Mouse (Mus musculus) induced T-regulatory cell, adult 2 months (primary cell): ENCODE measurements around the gene Ykt6.

ENCODE experiments used
- DNase-seq: peaks from one replicate; pipeline ENCODE4 v3.0.0-alpha.2; 2012; ENCODE audit warnings: low read depth

Ykt6 gene

DNA sequence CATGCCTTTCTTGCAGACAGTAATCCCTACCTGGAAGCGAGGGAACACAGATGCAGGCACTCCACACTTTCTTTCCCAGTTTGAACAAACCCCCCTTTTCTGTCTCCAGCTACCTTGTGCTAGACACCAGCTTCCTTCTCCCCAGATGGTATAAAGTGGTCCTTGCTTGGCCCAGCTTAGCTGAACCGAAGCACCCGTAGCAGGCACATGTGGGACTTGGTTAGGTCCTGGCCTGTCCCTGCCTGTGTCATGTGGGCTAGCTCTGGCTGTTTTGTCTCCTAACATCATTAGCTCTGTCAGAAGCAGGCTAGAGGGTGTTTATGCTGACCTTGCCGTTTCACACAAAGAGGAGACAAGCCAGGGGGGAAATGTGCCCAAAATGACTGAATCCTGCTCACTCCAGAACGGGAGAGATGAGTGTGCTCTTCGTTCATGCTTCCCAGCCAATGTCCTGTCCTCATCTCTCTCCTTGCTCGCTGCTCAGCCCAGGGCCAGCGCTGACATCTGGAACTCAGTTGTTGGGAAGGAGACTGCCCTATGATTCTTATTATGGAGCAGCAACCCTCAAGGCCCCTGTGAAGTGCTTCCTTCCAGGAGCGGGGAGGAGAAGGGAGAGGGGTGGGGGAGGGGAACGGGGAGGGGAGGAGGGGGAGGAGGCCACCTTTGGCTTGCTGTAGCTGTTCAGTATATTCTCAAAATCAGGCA, 6.8 kb upstream of the Ykt6 start:
- DNase-seq = no peak

DNA sequence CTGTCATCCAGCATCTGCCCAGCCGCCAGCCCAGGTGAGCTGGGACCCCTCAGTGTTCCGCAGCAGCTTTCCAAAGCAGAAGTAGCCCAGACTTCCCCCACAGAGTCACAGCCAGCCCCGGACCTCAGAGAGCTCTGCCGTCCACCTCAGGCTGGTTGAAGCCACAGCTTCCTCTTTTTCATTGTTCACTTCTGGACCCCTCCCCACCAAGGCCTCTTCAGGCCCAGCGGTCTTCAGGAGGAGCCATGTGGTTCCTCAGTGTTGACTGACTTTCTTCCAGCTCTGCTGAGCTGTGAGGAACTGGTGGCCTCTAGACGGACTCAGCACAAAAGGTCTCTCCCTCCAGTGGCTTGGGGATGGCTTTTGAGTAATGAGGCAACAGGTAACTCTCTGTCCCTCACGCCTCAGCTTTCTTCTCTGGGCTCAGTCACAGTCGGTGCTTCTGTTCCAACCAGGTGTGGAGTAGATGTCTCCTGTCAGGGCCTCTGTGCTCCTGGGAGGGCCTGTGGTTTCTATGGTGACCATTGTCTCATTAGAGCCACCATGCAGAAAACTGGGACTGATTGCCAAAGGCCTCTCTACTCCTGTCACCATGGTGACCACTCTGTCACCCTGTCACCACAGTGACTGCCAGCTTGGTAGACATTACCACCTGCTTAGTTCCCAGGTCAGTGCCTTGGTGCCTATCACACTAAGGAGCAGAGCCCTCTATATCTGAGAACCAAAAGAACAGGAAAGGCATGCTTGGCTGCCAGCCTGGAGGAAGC, 5.7 kb upstream of the Ykt6 start, which contains the start of gene Gck:
Gene Gck (minus strand): TSS at position 496 of the 767 bp plus-strand sequence.
- DNase-seq = no peak

DNA sequence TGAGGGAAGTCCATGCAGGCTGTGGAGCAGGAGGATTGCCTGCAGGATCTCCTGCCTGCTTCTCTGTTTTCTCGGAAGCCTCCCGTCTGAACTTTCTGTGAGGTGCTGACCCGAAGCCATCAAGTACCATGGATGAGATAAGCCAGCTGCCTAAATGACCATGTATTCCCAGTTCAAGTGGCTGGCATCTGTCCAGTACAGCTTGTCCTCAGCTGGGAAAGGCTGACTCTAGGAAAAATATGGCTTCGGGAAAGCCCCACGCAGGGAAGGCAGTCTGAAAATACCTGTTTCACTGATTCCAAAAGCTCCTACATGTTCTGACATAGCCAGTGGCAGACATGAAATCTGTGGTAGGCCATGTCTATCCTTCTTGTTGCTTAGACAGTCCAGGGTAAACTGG, 3.0 kb upstream of the Ykt6 start:
- no peak for DNase-seq

DNA sequence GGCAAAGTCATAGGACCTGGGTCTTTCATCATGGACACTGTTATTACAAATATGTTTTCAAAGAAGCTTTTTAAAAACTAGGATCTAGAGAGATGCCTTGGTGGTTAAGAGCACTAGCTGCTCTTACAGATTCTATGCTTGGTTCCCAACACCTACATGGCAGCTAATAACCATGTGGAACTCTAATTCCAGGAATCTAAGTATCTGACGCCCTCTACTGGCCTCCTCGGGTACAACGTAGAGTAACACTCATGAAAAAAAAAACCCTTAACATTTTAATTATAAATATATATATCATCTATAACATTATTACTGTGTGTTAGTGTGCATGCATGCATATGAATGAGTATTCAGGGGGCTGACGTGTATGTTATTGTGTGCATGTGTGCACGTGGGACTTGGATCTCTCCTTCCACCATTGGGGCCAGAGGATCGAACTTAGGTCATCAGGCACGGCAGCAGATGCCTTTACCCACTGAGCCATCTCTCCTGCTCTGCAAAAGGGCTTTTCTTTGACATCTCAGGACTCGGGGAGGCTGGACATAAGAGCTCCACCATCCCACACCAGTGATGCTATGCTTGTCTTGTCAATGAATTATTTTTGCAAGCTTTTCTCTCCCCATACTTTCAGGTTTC, 2.2 kb upstream of the Ykt6 start:
- DNase-seq = peak; percentile 74

DNA sequence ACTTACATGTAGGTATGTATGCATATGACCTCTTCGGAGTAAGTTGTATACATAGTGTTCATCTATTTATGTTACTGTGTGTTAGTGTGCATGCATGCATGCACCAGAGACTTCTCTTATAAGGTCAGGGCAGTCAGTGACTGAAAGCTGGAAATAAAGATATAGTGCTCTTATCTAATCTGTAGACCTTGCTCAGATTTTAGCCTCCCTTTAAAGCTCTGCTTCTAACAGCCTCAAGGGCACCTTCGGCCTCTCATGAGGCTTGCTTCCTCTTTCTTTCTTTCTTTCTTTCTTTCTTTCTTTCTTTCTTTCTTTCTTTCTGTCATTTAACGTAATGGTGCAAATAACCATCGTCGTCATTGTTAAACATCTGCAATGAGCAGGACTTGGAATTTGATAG, 1.1 kb upstream of the Ykt6 start:
- DNase-seq = no peak

DNA sequence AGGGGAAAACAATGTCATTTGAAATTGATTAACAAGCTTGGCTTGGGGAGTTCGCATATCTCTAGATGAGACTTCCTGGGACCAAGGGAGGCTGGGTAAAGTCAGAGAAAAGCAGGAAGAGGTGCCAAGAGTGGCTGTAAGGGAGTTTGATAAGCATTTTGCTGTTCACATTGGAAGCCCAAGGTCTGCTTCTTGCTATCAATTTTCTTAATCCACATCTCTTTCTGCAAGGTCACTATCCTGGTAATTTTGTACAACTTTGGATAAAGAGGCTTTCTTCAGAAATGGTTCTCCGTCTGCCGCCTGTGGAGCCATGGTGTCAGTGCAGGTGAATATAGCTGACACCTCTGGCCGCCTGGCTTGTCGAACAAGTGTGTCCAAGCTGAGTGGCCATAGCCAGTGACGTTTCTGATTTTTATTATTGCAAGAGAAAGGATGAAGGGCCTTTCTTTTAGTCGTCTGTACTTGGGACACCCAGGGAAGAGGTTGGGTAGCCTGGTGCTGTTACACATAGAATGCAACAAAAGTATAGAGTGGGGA, 458 bp upstream of the Ykt6 start:
- DNase-seq = peak; percentile 77

DNA sequence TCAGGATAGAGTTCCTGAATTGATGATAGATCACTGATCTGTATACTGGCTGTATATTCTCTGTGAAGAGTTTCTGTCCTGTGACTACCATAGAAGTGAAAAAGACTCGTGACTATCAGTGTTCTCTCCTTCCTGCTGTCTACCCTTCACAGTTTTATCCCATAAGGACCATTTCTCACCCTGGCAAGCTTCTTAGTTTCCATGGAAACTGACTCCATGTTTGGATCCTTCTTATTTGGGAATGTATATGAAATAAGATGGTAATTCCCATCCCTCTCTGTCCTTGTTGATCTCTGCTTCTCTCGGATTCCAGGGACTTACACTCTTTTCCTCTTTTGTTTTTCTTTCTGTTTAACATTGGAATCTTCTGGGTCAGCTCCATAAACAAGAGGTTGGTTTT, 4.6 kb downstream of the Ykt6 start:
- no peak for DNase-seq

DNA sequence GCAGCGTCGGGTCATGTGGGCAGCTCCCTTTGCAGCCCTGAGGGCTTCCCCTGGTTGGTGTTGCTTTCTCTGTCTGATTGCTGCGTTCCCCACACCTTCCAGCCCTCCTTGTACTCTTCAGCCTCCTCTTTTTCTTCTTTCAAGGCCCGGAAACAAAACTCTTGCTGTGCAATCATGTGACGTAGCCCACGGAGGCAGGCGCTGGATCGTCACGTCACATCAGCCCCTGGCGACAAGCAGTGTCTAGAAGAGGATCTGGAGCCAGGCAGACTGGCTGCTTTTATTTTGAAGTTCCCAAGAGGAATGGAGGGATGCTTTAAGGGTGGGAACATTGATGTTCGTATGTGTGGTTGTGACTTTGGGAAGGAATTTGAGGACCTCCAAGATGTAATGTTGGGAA, 10.4 kb downstream of the Ykt6 start:
- DNase-seq = no peak

DNA sequence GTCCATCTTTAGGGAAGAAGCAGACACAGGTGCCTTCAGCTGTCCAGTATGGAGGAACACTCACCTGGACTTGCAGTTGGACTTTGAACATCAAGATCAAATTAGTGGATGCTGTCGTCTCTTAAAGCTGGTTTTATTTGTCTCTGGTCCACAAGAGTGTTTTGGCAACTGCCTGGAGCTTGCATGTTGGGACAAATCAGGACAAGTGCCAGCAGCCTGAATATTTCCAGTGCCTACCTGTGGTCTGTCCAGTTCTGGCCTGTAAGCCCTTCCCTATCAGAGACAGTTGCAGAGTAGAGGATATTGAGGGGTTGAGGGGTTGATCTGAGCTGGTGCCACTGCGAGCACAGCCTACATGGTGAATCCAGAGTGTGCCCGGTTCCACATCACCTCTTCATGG, 11.3 kb downstream of the Ykt6 start:
- no peak for DNase-seq

DNA sequence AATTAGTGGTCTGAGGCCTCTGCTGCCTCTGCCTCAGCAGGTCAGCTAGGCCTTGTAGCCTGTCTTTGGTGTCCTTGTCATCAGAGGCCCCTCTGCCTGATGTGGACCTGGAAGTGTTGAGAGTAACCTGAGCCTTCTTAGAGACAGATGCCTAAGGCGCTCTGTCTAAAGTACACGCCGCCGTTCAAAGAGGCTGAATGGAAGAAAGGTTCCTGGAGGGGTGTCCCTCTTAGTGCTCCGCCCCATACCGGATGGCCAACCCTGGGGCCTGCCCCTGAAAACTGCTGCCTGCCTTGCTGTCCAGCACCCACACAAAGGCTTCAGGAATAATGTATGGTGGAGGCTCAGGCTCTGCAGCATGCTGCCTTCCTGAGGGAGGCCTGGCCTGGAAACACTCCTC, 12.7 kb downstream of the Ykt6 start:
- no peak for DNase-seq

DNA sequence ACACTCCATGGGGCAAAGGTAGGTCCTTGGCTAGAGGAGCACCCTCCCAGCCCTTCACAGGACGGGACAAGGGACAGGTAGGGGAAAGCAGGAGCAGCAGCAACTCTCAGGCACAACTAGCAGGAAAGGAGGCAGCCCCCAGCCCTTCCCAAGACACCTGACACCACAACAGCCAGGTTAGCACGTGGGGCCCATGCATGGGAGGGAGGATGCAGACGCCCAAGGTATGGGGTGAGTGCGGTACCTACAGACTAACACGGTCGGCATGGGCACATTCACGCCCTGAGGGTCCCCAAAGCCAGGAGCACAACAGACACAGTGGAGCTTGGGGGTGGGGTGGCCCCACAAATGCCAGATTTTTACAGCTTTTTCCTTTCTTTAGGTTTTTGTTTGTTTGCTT, 15.7 kb downstream of the Ykt6 start:
- no peak for DNase-seq

DNA sequence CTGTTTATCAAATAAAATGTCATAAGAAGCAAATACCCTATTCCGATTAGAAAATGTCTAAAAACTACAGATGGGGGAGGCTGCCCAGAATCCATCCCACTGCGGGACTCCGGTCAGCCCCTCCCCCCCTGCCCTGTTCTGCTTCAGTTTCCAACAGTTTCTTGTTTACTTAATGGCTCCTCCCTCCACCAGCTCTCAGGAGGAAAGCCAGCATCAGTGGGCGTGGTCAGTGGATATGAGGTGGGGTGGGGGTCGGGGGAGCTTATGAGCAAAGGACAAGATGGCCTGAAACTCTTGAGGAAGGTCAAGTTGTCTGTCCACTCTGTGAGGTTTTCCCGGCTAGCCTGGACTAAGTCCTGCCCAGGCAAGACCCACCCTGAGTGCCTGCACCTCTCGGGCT, 17.7 kb downstream of the Ykt6 start:
- DNase-seq = no peak

DNA sequence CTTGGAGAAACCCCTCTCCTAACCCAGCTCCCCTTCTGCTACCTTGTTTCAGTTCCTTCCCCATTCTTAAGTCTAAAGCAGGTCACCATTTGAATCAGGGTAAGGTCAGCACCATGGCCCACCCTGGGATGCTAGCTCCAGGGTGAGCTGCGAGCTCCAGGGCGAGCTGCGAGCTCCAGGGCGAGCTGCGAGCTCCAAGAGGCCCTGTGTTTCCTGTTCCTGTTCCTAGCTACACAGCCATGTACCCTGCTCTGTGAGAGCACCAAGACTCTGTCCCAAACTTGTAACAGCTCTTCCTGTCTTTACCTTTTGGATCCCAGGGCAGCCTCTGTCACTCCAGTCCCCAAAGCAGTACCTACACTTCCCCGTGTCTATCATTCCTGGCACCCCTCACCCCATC, 18.6 kb downstream of the Ykt6 start:
- DNase-seq = no peak

DNA sequence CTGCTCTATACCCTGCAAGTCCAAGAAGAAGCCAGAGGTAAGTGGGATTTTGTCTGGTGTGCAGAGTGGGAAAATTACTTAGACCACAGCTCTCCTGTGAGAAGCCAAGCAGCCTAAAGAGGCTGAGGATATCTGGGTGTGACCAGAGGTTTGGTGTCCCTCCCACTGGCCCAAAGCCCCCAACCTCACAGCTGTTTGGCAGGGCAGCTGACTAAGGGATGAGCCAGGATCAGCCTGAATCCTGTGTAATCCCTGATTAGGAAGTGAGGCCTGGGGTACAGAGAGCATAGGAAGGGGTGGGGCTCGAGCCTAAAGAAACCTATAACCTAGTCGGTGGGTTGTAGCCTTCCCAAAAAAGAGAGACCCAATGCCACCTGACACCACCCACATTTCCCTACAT, 19.6 kb downstream of the Ykt6 start:
- no peak for DNase-seq

DNA sequence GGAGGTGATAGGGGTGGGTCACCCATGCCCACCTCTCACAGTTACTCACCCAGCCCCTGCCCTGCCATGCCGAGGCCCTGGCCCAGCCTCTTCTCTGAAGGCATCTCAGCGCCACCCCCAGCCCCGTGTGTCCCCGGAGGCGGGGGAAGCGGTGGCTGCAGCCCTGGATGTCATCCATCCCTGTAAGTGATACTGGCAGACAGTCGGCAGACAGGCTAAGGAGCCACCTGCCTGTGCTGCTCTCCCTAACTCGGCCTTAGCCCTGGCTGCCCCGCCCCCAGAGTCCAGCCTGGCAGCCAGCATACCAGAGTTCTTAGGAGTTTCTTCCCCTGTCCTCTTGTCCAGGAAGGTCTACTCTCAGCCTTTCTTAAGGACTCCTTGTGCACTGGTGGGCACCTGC, 20.6 kb downstream of the Ykt6 start:
- DNase-seq = no peak

DNA sequence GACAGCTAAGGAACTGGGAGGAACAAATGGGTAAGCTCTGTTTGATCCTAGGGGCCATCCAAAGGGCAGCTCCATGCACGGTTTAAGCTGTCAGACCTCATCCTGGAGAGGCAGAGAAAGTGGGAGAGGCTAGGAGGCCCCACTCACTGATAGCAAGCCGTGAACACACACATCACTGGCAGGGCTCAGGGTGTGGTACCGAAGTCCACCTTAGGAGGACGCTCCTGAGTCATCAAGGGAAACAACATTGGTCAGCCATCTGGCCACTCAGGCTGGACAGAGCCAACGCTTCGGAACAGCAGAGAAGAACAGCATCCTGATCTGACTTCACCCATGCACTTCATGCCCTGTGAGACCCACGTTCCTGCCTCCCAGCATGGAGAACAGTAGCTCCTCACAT, 23.6 kb downstream of the Ykt6 start:
- no peak for DNase-seq

DNA sequence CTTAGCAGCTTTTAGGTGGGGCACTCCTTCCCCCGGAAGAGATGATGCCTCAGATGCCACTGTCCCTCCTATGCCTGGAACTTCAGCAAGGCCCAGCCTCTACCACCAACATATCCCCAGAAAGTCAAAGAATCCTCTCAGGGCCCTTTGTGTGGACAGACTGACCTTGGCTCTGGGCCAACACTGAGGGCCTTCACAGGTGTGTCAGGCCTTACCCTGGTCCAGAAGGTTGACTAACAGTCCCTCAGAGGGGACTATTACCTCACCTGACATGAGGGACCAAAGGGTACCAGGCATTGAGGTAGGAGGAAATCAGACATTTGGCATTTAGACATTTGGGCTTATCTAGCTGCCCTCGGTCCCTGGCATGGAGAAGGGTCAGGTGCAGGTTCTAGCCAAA, 24.6 kb downstream of the Ykt6 start:
- DNase-seq = no peak

DNA sequence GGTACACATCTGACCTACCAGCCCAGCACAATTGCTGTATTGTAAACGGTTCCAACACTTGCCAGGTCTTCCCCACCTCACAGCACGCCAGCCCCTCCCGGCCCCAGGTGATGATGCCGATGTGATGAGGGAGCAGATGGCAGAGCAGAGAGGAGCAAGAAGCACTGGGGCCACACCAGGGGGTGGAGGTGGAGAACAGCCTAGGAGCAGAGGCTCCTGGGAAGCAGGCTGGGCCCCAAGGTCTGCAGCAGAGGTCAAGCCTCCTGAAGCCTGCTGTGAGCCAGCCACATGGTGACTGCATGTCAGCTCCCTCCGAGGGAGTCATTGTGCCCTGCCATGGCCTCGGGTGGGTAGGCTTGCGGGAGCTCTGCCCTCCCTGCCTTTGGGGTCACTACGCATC, 25.1 kb downstream of the Ykt6 start:
- no peak for DNase-seq

DNA sequence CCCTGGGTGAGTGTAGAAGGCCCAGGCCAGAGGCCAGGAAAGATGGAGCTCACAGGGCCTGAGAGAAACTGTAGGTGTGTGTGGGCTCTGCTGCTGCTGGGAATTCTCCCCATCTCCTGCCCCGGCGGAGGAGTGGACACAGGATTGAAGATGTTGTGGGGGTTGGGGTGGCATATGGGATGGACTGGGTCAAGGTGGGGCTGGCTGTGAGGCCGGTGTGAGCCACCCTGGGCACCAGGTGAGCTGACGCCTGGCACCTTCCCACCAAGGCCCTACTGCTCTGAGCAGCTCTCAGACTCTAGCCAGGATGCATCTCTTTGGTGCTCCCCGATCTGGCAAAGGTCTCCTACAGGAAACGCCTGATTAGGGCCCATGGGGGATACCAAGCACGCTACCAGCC, 25.8 kb downstream of the Ykt6 start:
- no peak for DNase-seq

DNA sequence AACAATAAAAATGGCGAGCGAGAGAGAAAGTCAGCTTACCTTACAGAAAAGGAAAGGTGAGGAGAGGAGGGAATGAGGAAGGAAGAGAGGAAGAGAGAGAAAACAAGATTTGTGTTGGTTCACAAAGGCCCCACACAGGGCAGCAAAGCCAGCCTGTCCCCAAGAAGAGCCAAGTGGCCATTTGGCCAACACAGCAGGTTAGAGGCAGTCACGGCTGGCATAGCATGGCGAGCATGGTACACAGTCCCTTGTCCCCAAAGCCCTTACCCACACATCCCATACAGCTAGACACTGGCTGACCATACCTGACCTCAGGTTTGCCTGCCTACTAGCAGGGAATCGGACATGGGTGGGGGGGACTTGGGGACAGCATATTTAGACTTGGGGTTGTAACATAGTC, 28.1 kb downstream of the Ykt6 start:
- no peak for DNase-seq

DNA sequence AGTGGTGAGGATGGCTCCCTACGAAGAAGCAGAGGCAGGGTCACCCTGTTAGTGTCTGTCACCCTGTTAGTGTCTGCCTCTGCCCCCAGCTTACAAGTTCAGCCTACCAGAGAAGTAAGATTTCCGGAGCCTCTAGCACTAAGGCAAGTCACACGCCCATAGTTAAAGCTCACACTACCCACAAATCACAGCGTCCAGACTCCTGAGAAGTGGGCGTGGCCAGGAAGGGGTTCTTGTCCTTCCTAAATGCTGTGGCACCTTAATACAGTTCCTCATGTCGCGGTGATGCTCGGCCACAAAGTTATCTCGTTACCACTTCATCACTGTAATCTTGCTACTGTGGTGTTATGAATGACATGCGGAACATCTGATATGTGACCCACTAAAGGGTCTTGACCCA, 32.6 kb downstream of the Ykt6 start:
- DNase-seq = no peak

DNA sequence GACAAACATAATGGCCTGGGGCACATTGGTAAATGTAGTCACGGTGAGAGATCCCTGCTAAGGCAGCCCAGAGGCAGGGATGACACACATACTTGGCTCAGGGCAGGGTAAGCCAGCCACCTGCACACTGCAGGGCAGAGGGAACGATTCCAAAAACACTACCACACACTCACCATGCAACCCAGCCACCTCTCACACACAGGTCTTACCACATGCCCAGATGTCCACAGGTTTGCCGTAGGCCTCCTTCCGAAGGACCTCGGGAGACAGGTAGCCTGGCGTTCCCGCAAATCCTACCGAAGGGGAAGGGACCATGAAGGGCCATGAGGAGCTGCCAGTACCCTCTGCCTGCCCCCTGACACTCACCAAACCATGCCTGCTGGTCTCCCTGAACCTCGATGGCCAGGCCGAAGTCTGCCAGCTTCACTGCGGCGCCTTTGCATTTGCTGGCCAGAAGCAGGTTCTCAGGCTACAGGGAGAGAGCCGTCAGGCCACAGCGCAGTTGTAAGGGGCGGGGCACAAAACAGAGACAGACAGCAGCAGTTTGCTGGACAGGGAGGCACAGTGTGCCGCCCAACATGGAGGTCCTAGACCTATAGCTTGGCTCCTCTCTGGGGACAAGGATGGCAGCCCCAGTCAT, 34.6 kb downstream of the Ykt6 start:
- no peak for DNase-seq

DNA sequence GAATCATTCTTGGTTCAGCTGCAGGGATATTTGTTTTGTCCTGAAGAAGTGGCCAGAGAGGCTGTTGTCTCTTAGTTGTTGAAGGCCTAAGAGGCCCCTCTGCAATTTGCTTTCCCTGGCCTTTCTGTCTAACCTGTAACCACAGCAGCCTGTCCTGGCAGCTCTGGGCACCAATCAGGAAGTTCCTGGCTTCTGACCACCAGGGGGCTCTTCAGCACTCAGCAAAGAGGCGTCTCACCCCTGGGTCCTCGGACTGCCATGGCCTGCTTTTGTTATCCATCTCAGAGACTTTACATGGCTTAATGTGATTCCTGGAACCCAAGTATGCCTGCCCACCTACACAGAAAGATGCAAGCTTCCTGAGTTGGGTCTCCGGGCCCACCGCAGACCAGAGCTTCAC, 35.4 kb downstream of the Ykt6 start:
- DNase-seq = peak; percentile 81
